ENCODE assay signal across 8 mouse cellular contexts in the genomic region with DNA sequence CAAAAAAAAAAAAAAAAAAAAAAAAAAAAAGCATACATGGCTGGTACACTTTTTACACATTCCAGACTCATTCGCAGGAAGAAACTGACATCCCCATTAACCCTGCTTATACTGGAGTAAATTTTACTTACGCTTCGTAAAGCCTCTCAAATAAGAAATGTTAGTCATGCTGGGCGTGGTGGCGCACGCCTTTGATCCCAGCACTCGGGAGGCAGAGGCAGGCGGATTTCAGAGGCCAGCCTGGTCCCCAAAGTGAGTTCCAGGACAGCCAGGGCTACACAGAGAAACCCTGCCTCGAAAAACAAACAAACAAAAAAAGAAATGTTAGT. TPM values are rescaled to one million over a fixed set of nuclear protein-coding genes. Genes with fewer than 3 reads are reported as not detected.
A peak's percentile ranks its signal among the peaks of the same experiment; 100 is the strongest.
DNase-seq lines count a peak whose midpoint lies in the region; ATAC-seq and TF ChIP-seq lines count a peak whose summit lies in the region.
"Not testable (repeated sequence)": the region's sequence is repeated elsewhere in the genome, so short reads cannot be mapped to it uniquely, and the experiment has no call there.

No protein-coding gene starts in this region.

- WGBS in heart, embryonic 12.5 days, result 37% methylated on average over 9 of the region's 9 CpGs
- WGBS in limb, embryonic 12.5 days, result 46% methylated on average over 9 of the region's 9 CpGs
- 36% methylated on average over 9 of the region's 9 CpGs for WGBS in lung, embryonic 14.5 days
- WGBS in stomach, postnatal 0 days, result 24% methylated on average over 9 of the region's 9 CpGs

- H3K27me3 ChIP-seq in heart, embryonic 12.5 days (replicated peaks); limb, embryonic 12.5 days; lung, embryonic 14.5 days (ENCODE audit: insufficient read depth, low read length); myocyte (ENCODE audit: control insufficient read depth, insufficient read depth, insufficient read length); stomach, postnatal 0 days (ENCODE audit: control insufficient read depth, insufficient read depth, low read length): not testable (repeated sequence)

- peak overlapping the region; percentile 99; the same call in 1 of the 2 replicates for H3K9ac ChIP-seq in heart, embryonic 12.5 days
- H3K9ac ChIP-seq in limb, embryonic 12.5 days (replicated peaks), result not testable (repeated sequence)
- peak overlapping the region; percentile 98; the same call in 1 of the 2 replicates for H3K9ac ChIP-seq in lung, embryonic 14.5 days
- H3K9ac ChIP-seq in stomach, postnatal 0 days (ENCODE audit: low read length), result 0 out of 2 replicates have a peak overlapping the region, but pooled peaks have one; percentile 45

- TF ChIP-seq CTCF in lung, embryonic 14.5 days (IDR thresholded peaks at IDR 0.05; ENCODE audit: low read depth); stomach, postnatal 0 days (IDR thresholded peaks at IDR 0.05; ENCODE audit: low read depth): not testable (repeated sequence)

- peaks cover 34% of the 10 kb centered on the region for H3K36me3 ChIP-seq in heart, embryonic 12.5 days
- H3K36me3 ChIP-seq in limb, embryonic 12.5 days, result peaks cover 36% of the 10 kb centered on the region
- peaks cover 38% of the 10 kb centered on the region for H3K36me3 ChIP-seq in lung, embryonic 14.5 days (ENCODE audit: insufficient read depth)
- peaks cover 32% of the 10 kb centered on the region for H3K36me3 ChIP-seq in myocyte (ENCODE audit: control insufficient read depth, insufficient read depth)
- H3K36me3 ChIP-seq in stomach, postnatal 0 days (ENCODE audit: control insufficient read depth, insufficient read depth, low read length), result peaks cover 16% of the 10 kb centered on the region

- not testable (repeated sequence) for TF ChIP-seq EP300 in stomach, postnatal 0 days (optimal IDR thresholded peaks at IDR 0.05)

- H3K4me2 ChIP-seq in heart, embryonic 12.5 days, result peak overlapping the region; percentile 96
- peak overlapping the region; percentile 94 for H3K4me2 ChIP-seq in limb, embryonic 12.5 days
- H3K4me2 ChIP-seq in lung, embryonic 14.5 days, result peak overlapping the region; percentile 88
- peak overlapping the region; percentile 71 for H3K4me2 ChIP-seq in myocyte (ENCODE audit: low read depth)
- peak overlapping the region; percentile 45 for H3K4me2 ChIP-seq in stomach, postnatal 0 days (replicated peaks; ENCODE audit: low read depth)

- peak; percentile 62 for DNase-seq in ZHBTc4 (ENCODE audit: low read depth, low spot score)
- not testable (repeated sequence) for DNase-seq in lung, embryonic 14.5 days; stomach, postnatal 0 days (ENCODE audit: low spot score)

- H3K79me2 ChIP-seq in myocyte (ENCODE audit: control insufficient read depth, insufficient read depth), result peaks cover 37% of the 10 kb centered on the region

- peak; percentile 9; the same call in 1 of the 2 replicates for ATAC-seq in erythroblast, adult 5-6 weeks (replicated peaks; ENCODE audit: low FRiP score, poor library complexity, severe bottlenecking)
- not testable (repeated sequence) for ATAC-seq in heart, embryonic 12.5 days (ENCODE audit: insufficient number of reproducible peaks, low FRiP score); limb, embryonic 12.5 days (ENCODE audit: insufficient number of reproducible peaks, insufficient read depth, low FRiP score, low TSS enrichment, low read depth); lung, embryonic 14.5 days (ENCODE audit: insufficient read depth); stomach, postnatal 0 days (ENCODE audit: low FRiP score, low TSS enrichment)
- ATAC-seq in inflammation-experienced regulatory T-cells, adult 6 months, result peak; percentile 12

- H3K27ac ChIP-seq in heart, embryonic 12.5 days (ENCODE audit: poor library complexity, severe bottlenecking), result not testable (repeated sequence)
- peak overlapping the region; percentile 95 for H3K27ac ChIP-seq in limb, embryonic 12.5 days
- H3K27ac ChIP-seq in lung, embryonic 14.5 days (ENCODE audit: low read depth), result peak overlapping the region; percentile 91; the same call in 1 of the 2 replicates
- peak overlapping the region; percentile 95 for H3K27ac ChIP-seq in stomach, postnatal 0 days (replicated peaks)

- H3ac ChIP-seq in myocyte (ENCODE audit: control insufficient read depth, insufficient read length), result peak overlapping the region; percentile 61

- peaks cover 41% of the 10 kb centered on the region for H3K4me1 ChIP-seq in heart, embryonic 12.5 days (replicated peaks)
- peaks cover 31% of the 10 kb centered on the region for H3K4me1 ChIP-seq in limb, embryonic 12.5 days (replicated peaks)
- peaks cover 13% of the 10 kb centered on the region for H3K4me1 ChIP-seq in lung, embryonic 14.5 days (ENCODE audit: insufficient read depth)
- H3K4me1 ChIP-seq in stomach, postnatal 0 days (replicated peaks; ENCODE audit: control insufficient read depth, insufficient read depth), result not testable (repeated sequence)

- TF ChIP-seq POLR2A in myocyte (IDR thresholded peaks at IDR 0.05; ENCODE audit: insufficient read length, low read depth), result not testable (repeated sequence)

- not testable (repeated sequence) for H3K9me3 ChIP-seq in heart, embryonic 12.5 days (replicated peaks); limb, embryonic 12.5 days; lung, embryonic 14.5 days (ENCODE audit: low read depth, low read length); stomach, postnatal 0 days (ENCODE audit: control insufficient read depth, low read length)

- H3K4me3 ChIP-seq in heart, embryonic 12.5 days, result peak overlapping the region; percentile 99
- peak overlapping the region; percentile 70 for H3K4me3 ChIP-seq in limb, embryonic 12.5 days (replicated peaks)
- peak overlapping the region; percentile 99 for H3K4me3 ChIP-seq in lung, embryonic 14.5 days (ENCODE audit: low read depth, low read length)
- H3K4me3 ChIP-seq in myocyte, result peak overlapping the region; percentile 96
- H3K4me3 ChIP-seq in stomach, postnatal 0 days (ENCODE audit: low read depth, low read length), result peak overlapping the region; percentile 93

RNA-seq across cellular contexts. Expression of gene RPS10-NUDT3, which starts 0.5 kb away (rescaled TPM):
- total RNA-seq in erythroblast, adult 5-6 weeks (2015; ENCODE audit: low replicate concordance), result not detected in 2 replicates
- total RNA-seq in erythroblast, adult 5-6 weeks (2017; ENCODE audit: low replicate concordance), result not detected in 2 replicates
- not detected in 2 replicates for polyA plus RNA-seq in heart, embryonic 12.5 days (2016; fragmentation: Nextera tagmentation; extraction: Ambion mirVana)
- not detected for polyA plus RNA-seq in inflammation-experienced regulatory T-cells, adult 6 months (2017; shearing (Covaris generic))
- polyA plus RNA-seq in limb, embryonic 12.5 days (2016; fragmentation: Nextera tagmentation; extraction: Ambion mirVana), result not detected in 2 replicates
- polyA plus RNA-seq in lung, embryonic 14.5 days (2014; fragmentation: Nextera tagmentation; extraction: Ambion mirVana), result not detected in 2 replicates
- not detected for polyA plus RNA-seq in myocyte (2012; fragmentation: generic; extraction: Trizol)
- not detected in 2 replicates for polyA plus RNA-seq in stomach, postnatal 0 days (2015; fragmentation: Nextera tagmentation; extraction: Ambion mirVana)

RNA-seq across cellular contexts. Expression of gene Rps10, which starts 0.9 kb away (rescaled TPM):
- total RNA-seq in erythroblast, adult 5-6 weeks (2015; ENCODE audit: low replicate concordance), result 540 and 553 TPM in 2 replicates
- 311 and 359 TPM in 2 replicates for total RNA-seq in erythroblast, adult 5-6 weeks (2017; ENCODE audit: low replicate concordance)
- polyA plus RNA-seq in heart, embryonic 12.5 days (2016; fragmentation: Nextera tagmentation; extraction: Ambion mirVana), result 611 and 625 TPM in 2 replicates
- polyA plus RNA-seq in inflammation-experienced regulatory T-cells, adult 6 months (2017; shearing (Covaris generic)), result 1,000 to 10,000 TPM; 1,299 to 2,086 (median 1,613) TPM
- 963 and 987 TPM in 2 replicates for polyA plus RNA-seq in limb, embryonic 12.5 days (2016; fragmentation: Nextera tagmentation; extraction: Ambion mirVana)
- 1,167 and 1,191 TPM in 2 replicates for polyA plus RNA-seq in lung, embryonic 14.5 days (2014; fragmentation: Nextera tagmentation; extraction: Ambion mirVana)
- 3,606 TPM for polyA plus RNA-seq in myocyte (2012; fragmentation: generic; extraction: Trizol)
- 828 and 879 TPM in 2 replicates for polyA plus RNA-seq in stomach, postnatal 0 days (2015; fragmentation: Nextera tagmentation; extraction: Ambion mirVana)

RNA-seq across cellular contexts. Expression of gene Nudt3, which starts 12.2 kb away (rescaled TPM):
- 16.9 and 23.6 TPM in 2 replicates for total RNA-seq in erythroblast, adult 5-6 weeks (2015; ENCODE audit: low replicate concordance)
- total RNA-seq in erythroblast, adult 5-6 weeks (2017; ENCODE audit: low replicate concordance), result 26.0 and 34.3 TPM in 2 replicates
- 106 and 110 TPM in 2 replicates for polyA plus RNA-seq in heart, embryonic 12.5 days (2016; fragmentation: Nextera tagmentation; extraction: Ambion mirVana)
- polyA plus RNA-seq in inflammation-experienced regulatory T-cells, adult 6 months (2017; shearing (Covaris generic)), result 10 to 100 TPM; 28.1 to 42.5 (median 32.0) TPM
- 120 and 126 TPM in 2 replicates for polyA plus RNA-seq in limb, embryonic 12.5 days (2016; fragmentation: Nextera tagmentation; extraction: Ambion mirVana)
- polyA plus RNA-seq in lung, embryonic 14.5 days (2014; fragmentation: Nextera tagmentation; extraction: Ambion mirVana), result 30.5 and 34.4 TPM in 2 replicates
- polyA plus RNA-seq in myocyte (2012; fragmentation: generic; extraction: Trizol), result 142 TPM
- 40.6 and 43.9 TPM in 2 replicates for polyA plus RNA-seq in stomach, postnatal 0 days (2015; fragmentation: Nextera tagmentation; extraction: Ambion mirVana)

RNA-seq across cellular contexts. Expression of gene Pacsin1, which starts 19.8 kb away (rescaled TPM):
- not detected in 2 replicates for total RNA-seq in erythroblast, adult 5-6 weeks (2015; ENCODE audit: low replicate concordance)
- not detected in 2 replicates for total RNA-seq in erythroblast, adult 5-6 weeks (2017; ENCODE audit: low replicate concordance)
- polyA plus RNA-seq in heart, embryonic 12.5 days (2016; fragmentation: Nextera tagmentation; extraction: Ambion mirVana), result 1.4 and 1.7 TPM in 2 replicates
- polyA plus RNA-seq in inflammation-experienced regulatory T-cells, adult 6 months (2017; shearing (Covaris generic)), result 10 to 100 TPM; 12.2 to 49.0 (median 34.4) TPM
- 4.3 and 5.0 TPM in 2 replicates for polyA plus RNA-seq in limb, embryonic 12.5 days (2016; fragmentation: Nextera tagmentation; extraction: Ambion mirVana)
- 0.39 and 0.60 TPM in 2 replicates for polyA plus RNA-seq in lung, embryonic 14.5 days (2014; fragmentation: Nextera tagmentation; extraction: Ambion mirVana)
- 3.0 TPM for polyA plus RNA-seq in myocyte (2012; fragmentation: generic; extraction: Trizol)
- polyA plus RNA-seq in stomach, postnatal 0 days (2015; fragmentation: Nextera tagmentation; extraction: Ambion mirVana), result 1.2 and 1.4 TPM in 2 replicates

Comparison
In these comparisons a context has a peak if more than half of its experiments do, and no peak if none do; other contexts are left out.
1. H3K4me2 ChIP-seq: peak in every context shown above with its lines; median percentile 96 in heart, embryonic 12.5 days; 94 in limb, embryonic 12.5 days; 88 in lung, embryonic 14.5 days; 71 in myocyte; 45 in stomach, postnatal 0 days.